Mouse (Mus musculus): ENCODE results near the gene Mpzl3. TPM values are rescaled to one million over a fixed set of nuclear protein-coding genes. Genes with fewer than 3 reads are reported as not detected.
A peak's percentile ranks its signal among the peaks of the same experiment; 100 is the strongest.

Gene Mpzl3
- total and polyA plus RNA-seq, 3 experiments, result 0.82 to 1.8 (median 1.4) TPM

GRCm38 (mm10) chr9:45095149-45095937 lies 40.4 kb downstream of the Mpzl3 start:
- H3K36me3 ChIP-seq (ENCODE audit: control insufficient read depth, insufficient read depth, low read length), result no peaks in the 10 kb centered on the region
- peaks cover 2% of the 10 kb centered on the region; the same call in 1 of the 2 replicates for H3K27me3 ChIP-seq (ENCODE audit: control insufficient read depth, insufficient read depth, low read length)
- no peak overlapping the region for H3K9ac ChIP-seq (ENCODE audit: low read depth, low read length)
- H3K4me3 ChIP-seq, result no peak overlapping the region
- H3K79me2 ChIP-seq (replicated peaks; ENCODE audit: control insufficient read depth, insufficient read depth, low read length), result no peaks in the 10 kb centered on the region
- WGBS, result 76% methylated on average over 6 of the region's 6 CpGs
- H3K4me1 ChIP-seq (ENCODE audit: control insufficient read depth, insufficient read depth, low read length), result peaks cover 1% of the 10 kb centered on the region; the same call in 1 of the 2 replicates
- TF ChIP-seq EP300 (IDR thresholded peaks at IDR 0.05; ENCODE audit: insufficient read depth, low read depth, low read length) (no peak), POLR2A (IDR thresholded peaks at IDR 0.05; ENCODE audit: insufficient read depth, low read depth, low read length) (no peak), CTCF (IDR thresholded peaks at IDR 0.05) (no peak)
- DNase-seq, result peak in 1 of 2 experiments; percentile 24
- intact Hi-C loops (cut with DNase I), result no loop called here
- no peak overlapping the region for H3K27ac ChIP-seq

- H3K9ac ChIP-seq (ENCODE audit: low read depth, low read length), result no peak overlapping the region
- H3K4me3 ChIP-seq, result no peak overlapping the region
- no peak for TF ChIP-seq POLR2A (IDR thresholded peaks at IDR 0.05; ENCODE audit: insufficient read depth, low read depth, low read length)
- no peak for TF ChIP-seq EP300 (IDR thresholded peaks at IDR 0.05; ENCODE audit: insufficient read depth, low read depth, low read length)
- TF ChIP-seq CTCF (IDR thresholded peaks at IDR 0.05), result no peak
- no peak overlapping the region for H3K27ac ChIP-seq
- no peaks in the 10 kb centered on the region for H3K79me2 ChIP-seq (replicated peaks; ENCODE audit: control insufficient read depth, insufficient read depth, low read length)
- H3K36me3 ChIP-seq (ENCODE audit: control insufficient read depth, insufficient read depth, low read length), result no peaks in the 10 kb centered on the region
- H3K4me1 ChIP-seq (ENCODE audit: control insufficient read depth, insufficient read depth, low read length), result no peaks in the 10 kb centered on the region
- DNase-seq, result no peak
- intact Hi-C loops (cut with DNase I), result no loop called here
- 82% methylated on average over 5 of the region's 5 CpGs for WGBS
- H3K27me3 ChIP-seq (ENCODE audit: control insufficient read depth, insufficient read depth, low read length), result peaks cover 2% of the 10 kb centered on the region; the same call in 1 of the 2 replicates
Observed at GRCm38 (mm10) chr9:45097877-45098276, 42.9 kb downstream of the Mpzl3 start.

- 26% methylated on average over 3 of the region's 3 CpGs for WGBS
- no peak overlapping the region for H3K4me3 ChIP-seq
- intact Hi-C loops (cut with DNase I), result no loop called here
- H3K4me1 ChIP-seq (ENCODE audit: control insufficient read depth, insufficient read depth, low read length), result no peaks in the 10 kb centered on the region
- no peak for TF ChIP-seq CTCF (IDR thresholded peaks at IDR 0.05)
- no peak for TF ChIP-seq POLR2A (IDR thresholded peaks at IDR 0.05; ENCODE audit: insufficient read depth, low read depth, low read length)
- TF ChIP-seq EP300 (IDR thresholded peaks at IDR 0.05; ENCODE audit: insufficient read depth, low read depth, low read length), result no peak
- no peaks in the 10 kb centered on the region for H3K79me2 ChIP-seq (replicated peaks; ENCODE audit: control insufficient read depth, insufficient read depth, low read length)
- peaks cover 2% of the 10 kb centered on the region; the same call in 1 of the 2 replicates for H3K27me3 ChIP-seq (ENCODE audit: control insufficient read depth, insufficient read depth, low read length)
- H3K36me3 ChIP-seq (ENCODE audit: control insufficient read depth, insufficient read depth, low read length), result no peaks in the 10 kb centered on the region
- DNase-seq, result no peak
- no peak overlapping the region for H3K9ac ChIP-seq (ENCODE audit: low read depth, low read length)
- H3K27ac ChIP-seq, result no peak overlapping the region
Observed at GRCm38 (mm10) chr9:45098426-45098825, 43.4 kb downstream of the Mpzl3 start.

GRCm38 (mm10) chr9:45102528-45102927 lies 47.5 kb downstream of the Mpzl3 start:
- DNase-seq, result no peak
- no peaks in the 10 kb centered on the region for H3K79me2 ChIP-seq (replicated peaks; ENCODE audit: control insufficient read depth, insufficient read depth, low read length)
- no peaks in the 10 kb centered on the region for H3K27me3 ChIP-seq (ENCODE audit: control insufficient read depth, insufficient read depth, low read length)
- intact Hi-C loops (cut with DNase I), result no loop called here
- H3K27ac ChIP-seq, result no peak overlapping the region
- no peak overlapping the region for H3K4me3 ChIP-seq
- WGBS, result 92% methylated on average over 1 of the region's 1 CpGs
- TF ChIP-seq POLR2A (IDR thresholded peaks at IDR 0.05; ENCODE audit: insufficient read depth, low read depth, low read length) (no peak), EP300 (IDR thresholded peaks at IDR 0.05; ENCODE audit: insufficient read depth, low read depth, low read length) (no peak), CTCF (IDR thresholded peaks at IDR 0.05) (no peak)
- H3K9ac ChIP-seq (ENCODE audit: low read depth, low read length), result no peak overlapping the region
- no peaks in the 10 kb centered on the region for H3K36me3 ChIP-seq (ENCODE audit: control insufficient read depth, insufficient read depth, low read length)
- no peaks in the 10 kb centered on the region for H3K4me1 ChIP-seq (ENCODE audit: control insufficient read depth, insufficient read depth, low read length)

GRCm38 (mm10) chr9:45103211-45103979 lies 48.4 kb downstream of the Mpzl3 start:
- no peaks in the 10 kb centered on the region for H3K4me1 ChIP-seq (ENCODE audit: control insufficient read depth, insufficient read depth, low read length)
- no peak overlapping the region for H3K4me3 ChIP-seq
- intact Hi-C loops (cut with DNase I), result no loop called here
- H3K27me3 ChIP-seq (ENCODE audit: control insufficient read depth, insufficient read depth, low read length), result no peaks in the 10 kb centered on the region
- 26% methylated on average over 11 of the region's 11 CpGs for WGBS
- no peak overlapping the region for H3K27ac ChIP-seq
- TF ChIP-seq EP300 (IDR thresholded peaks at IDR 0.05; ENCODE audit: insufficient read depth, low read depth, low read length), result no peak
- TF ChIP-seq CTCF (IDR thresholded peaks at IDR 0.05), result no peak
- no peaks in the 10 kb centered on the region for H3K36me3 ChIP-seq (ENCODE audit: control insufficient read depth, insufficient read depth, low read length)
- H3K79me2 ChIP-seq (replicated peaks; ENCODE audit: control insufficient read depth, insufficient read depth, low read length), result no peaks in the 10 kb centered on the region
- no peak overlapping the region for H3K9ac ChIP-seq (ENCODE audit: low read depth, low read length)
- no peak for DNase-seq
